Mouse (Mus musculus): ENCODE measurements around the gene Hspbap1.

- TF ChIP-seq GATA1 (IDR thresholded peaks at IDR 0.05; ENCODE audit: borderline replicate concordance, low read length), result no peak
- no peak for TF ChIP-seq FLI1 (IDR thresholded peaks at IDR 0.05; ENCODE audit: low read length)
These were observed 30.6 kb upstream of the Hspbap1 start for GRCm38 (mm10) chr16:35739548-35739947.
